ENCODE assay signal across 17 mouse cellular contexts in genomic region chr3:63423552-63423951, GRCm38 (mm10).
"Had no signal": no experiment of that assay in that cellular context is flagged by ENCODE, and none has a peak within 500 bp of the region (broad histone marks: within the 10 kb centered on the region; RNA-seq: fewer than 3 reads in every experiment).

No protein-coding gene starts in this region.

- H3K36me3 ChIP-seq: lung, embryonic 15.5 days; midbrain, embryonic 13.5 days; midbrain, embryonic 15.5 days; neural tube, embryonic 12.5 days; stomach, embryonic 15.5 days had no signal

- H3K9ac ChIP-seq: lung, embryonic 15.5 days; midbrain, embryonic 13.5 days; midbrain, embryonic 15.5 days; neural tube, embryonic 12.5 days; stomach, embryonic 15.5 days had no signal

- H3K4me1 ChIP-seq: lung, embryonic 15.5 days; megakaryocyte, embryonic 14.5 days; midbrain, embryonic 13.5 days; midbrain, embryonic 15.5 days; neural tube, embryonic 12.5 days; stomach, embryonic 15.5 days had no signal

- ATAC-seq: lung, postnatal 0 days; midbrain, embryonic 13.5 days; midbrain, embryonic 15.5 days had no signal

- H3K4me2 ChIP-seq: lung, embryonic 15.5 days; midbrain, embryonic 11.5 days; midbrain, embryonic 13.5 days; midbrain, embryonic 15.5 days; neural tube, embryonic 12.5 days; stomach, embryonic 15.5 days had no signal

- H3K4me3 ChIP-seq: lung, embryonic 15.5 days; megakaryocyte, embryonic 14.5 days; midbrain, embryonic 13.5 days; midbrain, embryonic 15.5 days; neural tube, embryonic 12.5 days; stomach, embryonic 15.5 days had no signal

- H3K27me3 ChIP-seq: lung, embryonic 15.5 days; megakaryocyte, embryonic 14.5 days; midbrain, embryonic 13.5 days; midbrain, embryonic 15.5 days; neural tube, embryonic 12.5 days; stomach, embryonic 15.5 days had no signal

- H3K9me3 ChIP-seq: lung, embryonic 15.5 days; midbrain, embryonic 13.5 days; midbrain, embryonic 15.5 days; neural tube, embryonic 12.5 days; stomach, embryonic 15.5 days had no signal

- DNase-seq: lung, adult 2 months; lung, postnatal 14 days; lung, postnatal 36 days; right cerebral cortex, postnatal 14 days; thymus, adult 2 months; thymus, postnatal 25 days; thymus, postnatal 4 days had no signal

- H3K27ac ChIP-seq: lung, embryonic 15.5 days; macrophage; midbrain, embryonic 13.5 days; midbrain, embryonic 15.5 days; neural tube, embryonic 12.5 days; stomach, embryonic 15.5 days; stomach, postnatal 0 days had no signal
